Mouse (Mus musculus) heart, embryonic 11.5 days (tissue): Measurements from ENCODE around the gene Pias1. TPM values are rescaled to one million over a fixed set of nuclear protein-coding genes. Genes with fewer than 3 reads are reported as not detected.
A peak's percentile ranks its signal among the peaks of the same experiment; 100 is the strongest.

ENCODE experiments used
- ATAC-seq: fragments of 200-750 bp; cut with Nextera tagmentation; replicated peaks from 2 replicates; pipeline ENCODE4 v1.8.0; 2017; ENCODE audit warnings: moderate library complexity; ENCODE audit not compliant: insufficient number of reproducible peaks, low FRiP score, low TSS enrichment
- H3K27ac ChIP-seq: fragments of 300-500 bp; sonication (generic); 2 replicates; pipeline ENCODE4 v1.5.1; 2014; ENCODE audit warnings: mild to moderate bottlenecking, low read depth, low read length
- H3K27me3 ChIP-seq: fragments of 300-500 bp; sonication (generic); 2 replicates; pipeline ENCODE4 v1.6.1; 2014; ENCODE audit warnings: mild to moderate bottlenecking, low read length, mixed read lengths; ENCODE audit not compliant: control insufficient read depth, insufficient read depth
- H3K36me3 ChIP-seq: fragments of 300-500 bp; sonication (generic); 2 replicates; pipeline ENCODE4 v1.6.1; 2014; ENCODE audit warnings: mild to moderate bottlenecking, low read length, moderate library complexity, mixed read lengths; ENCODE audit not compliant: control insufficient read depth, insufficient read depth
- H3K4me1 ChIP-seq: fragments of 300-500 bp; sonication (generic); 2 replicates; pipeline ENCODE4 v1.6.1; 2014; ENCODE audit warnings: low read length; ENCODE audit not compliant: control insufficient read depth, insufficient read depth
- H3K4me2 ChIP-seq: fragments of 300-500 bp; sonication (generic); 2 replicates; pipeline ENCODE4 v1.6.1; 2014; ENCODE audit warnings: mild to moderate bottlenecking, moderate library complexity
- H3K4me3 ChIP-seq: fragments of 300-500 bp; sonication (generic); 2 replicates; pipeline ENCODE4 v1.5.1; 2014; ENCODE audit warnings: low read depth, low read length
- H3K9ac ChIP-seq: fragments of 300-500 bp; sonication (generic); 2 replicates; pipeline ENCODE4 v1.6.1; 2014; ENCODE audit warnings: mild to moderate bottlenecking, low read depth, low read length, moderate library complexity
- H3K9me3 ChIP-seq: fragments of 300-500 bp; sonication (generic); replicated peaks from 2 replicates; pipeline ENCODE4 v1.6.1; 2016; ENCODE audit warnings: low read length; ENCODE audit not compliant: control insufficient read depth
- WGBS: fragments of 180-500 bp; shearing (Covaris S2); extraction: QIAGEN DNeasy Blood & Tissue Kit; methylation state at CpG from one replicate; pipeline ENCODE4 v1.1.7; 2014; ENCODE audit not compliant: insufficient replicate concordance; 5-methylcytosine and 5-hydroxymethylcytosine counted together
- polyA plus RNA-seq: library from polyadenylated mRNA; unstranded; fragments of >200 nt; fragmentation: Nextera tagmentation; extraction: Ambion mirVana; gene quantifications from 2 replicates; pipeline ENCODE4 v1.2.1, GENCODE M21; 2014

The Pias1 gene
- polyA plus RNA-seq, 1 experiment from 2014 or later = 43.7 TPM

- Histone ChIP-seq H3K9me3 (no peaks in the 10 kb centered on the region), H3K27ac (no peak overlapping the region), H3K4me1 (peaks cover 8% of the 10 kb centered on the region), H3K9ac (no peak overlapping the region), H3K27me3 (no peaks in the 10 kb centered on the region), H3K4me3 (no peak overlapping the region), H3K4me2 (no peak overlapping the region), H3K36me3 (no peaks in the 10 kb centered on the region)
- ATAC-seq = no peak
- WGBS = 58% methylated on average over 8 of the region's 8 CpGs
These were observed 129.3 kb downstream of the Pias1 start for GRCm38 (mm10) chr9:62858266-62859019.

GRCm38 (mm10) chr9:62857719-62858261 lies 129.9 kb downstream of the Pias1 start, which contains the start of gene Calml4:
TSS of gene Calml4 (plus strand) at chr9:62858080.
- Histone ChIP-seq H3K4me2 (no peak within 1 kb of the TSS), H3K4me1 (peaks cover 8% of the 10 kb centered on the region), H3K27ac (no peak within 1 kb of the TSS), H3K4me3 (no peak within 1 kb of the TSS), H3K9ac (no peak within 1 kb of the TSS), H3K36me3 (no peaks in the 10 kb centered on the region), H3K9me3 (no peaks in the 10 kb centered on the region), H3K27me3 (no peaks in the 10 kb centered on the region)
- 68% methylated on average over 20 of the region's 20 CpGs for WGBS
- no peak for ATAC-seq

- Histone ChIP-seq H3K9ac (no peak overlapping the region), H3K4me3 (no peak overlapping the region), H3K4me1 (peaks cover 8% of the 10 kb centered on the region), H3K36me3 (no peaks in the 10 kb centered on the region), H3K27ac (no peak overlapping the region), H3K27me3 (no peaks in the 10 kb centered on the region), H3K4me2 (no peak overlapping the region), H3K9me3 (no peaks in the 10 kb centered on the region)
- 72% methylated on average over 9 of the region's 9 CpGs for WGBS
- ATAC-seq = no peak
These were observed 130.5 kb downstream of the Pias1 start for GRCm38 (mm10) chr9:62857216-62857615.

- Histone ChIP-seq H3K9ac (no peak overlapping the region), H3K9me3 (no peaks in the 10 kb centered on the region), H3K27ac (no peak overlapping the region), H3K4me3 (no peak overlapping the region), H3K27me3 (no peaks in the 10 kb centered on the region), H3K36me3 (no peaks in the 10 kb centered on the region; the same call in 1 of the 2 replicates), H3K4me1 (peaks cover 8% of the 10 kb centered on the region), H3K4me2 (no peak overlapping the region)
- 38% methylated on average over 4 of the region's 4 CpGs for WGBS
- no peak for ATAC-seq
These were observed 133.2 kb downstream of the Pias1 start for GRCm38 (mm10) chr9:62854483-62854882.

- H3K27ac ChIP-seq = no peak overlapping the region
- H3K27me3 ChIP-seq = no peaks in the 10 kb centered on the region
- H3K9ac ChIP-seq = no peak overlapping the region
- no peaks in the 10 kb centered on the region; the same call in 1 of the 2 replicates for H3K36me3 ChIP-seq
- H3K4me2 ChIP-seq = no peak overlapping the region
- peaks cover 3% of the 10 kb centered on the region; the same call in 1 of the 2 replicates for H3K4me1 ChIP-seq
- H3K4me3 ChIP-seq = no peak overlapping the region
- ATAC-seq = no peak
- no peaks in the 10 kb centered on the region for H3K9me3 ChIP-seq
- 63% methylated on average over 2 of the region's 2 CpGs for WGBS
These were observed 136.2 kb downstream of the Pias1 start for GRCm38 (mm10) chr9:62851571-62851970.

- no peak for ATAC-seq
- H3K36me3 ChIP-seq = no peaks in the 10 kb centered on the region; the same call in 1 of the 2 replicates
- no peaks in the 10 kb centered on the region for H3K27me3 ChIP-seq
- H3K4me2 ChIP-seq = no peak overlapping the region
- 83% methylated on average over 3 of the region's 3 CpGs for WGBS
- no peak overlapping the region for H3K27ac ChIP-seq
- no peak overlapping the region for H3K4me3 ChIP-seq
- H3K4me1 ChIP-seq = no peaks in the 10 kb centered on the region
- H3K9me3 ChIP-seq = no peaks in the 10 kb centered on the region
- H3K9ac ChIP-seq = no peak overlapping the region
These were observed 139.1 kb downstream of the Pias1 start for GRCm38 (mm10) chr9:62848641-62849040.

GRCm38 (mm10) chr9:62847694-62848093 lies 140.0 kb downstream of the Pias1 start:
- H3K9me3 ChIP-seq = no peaks in the 10 kb centered on the region
- H3K27ac ChIP-seq = no peak overlapping the region
- no peak overlapping the region for H3K4me3 ChIP-seq
- no peaks in the 10 kb centered on the region; the same call in 1 of the 2 replicates for H3K36me3 ChIP-seq
- H3K27me3 ChIP-seq = no peaks in the 10 kb centered on the region
- no peak overlapping the region for H3K4me2 ChIP-seq
- H3K4me1 ChIP-seq = no peaks in the 10 kb centered on the region
- peak; percentile 43 for ATAC-seq
- no peak overlapping the region for H3K9ac ChIP-seq
- WGBS = 2% methylated on average over 3 of the region's 3 CpGs

- Histone ChIP-seq H3K4me3 (no peak overlapping the region), H3K9ac (no peak overlapping the region), H3K9me3 (no peaks in the 10 kb centered on the region), H3K4me1 (peaks cover 6% of the 10 kb centered on the region), H3K27ac (no peak overlapping the region), H3K4me2 (no peak overlapping the region), H3K27me3 (no peaks in the 10 kb centered on the region), H3K36me3 (no peaks in the 10 kb centered on the region)
- ATAC-seq = no peak
- WGBS = 89% methylated on average over 5 of the region's 5 CpGs
These were observed 143.3 kb downstream of the Pias1 start for GRCm38 (mm10) chr9:62844461-62844860.
